Mouse (Mus musculus) liver, postnatal 0 days (tissue): ENCODE data around the gene Astn1. TPM values are rescaled to one million over a fixed set of nuclear protein-coding genes. Genes with fewer than 3 reads are reported as not detected.

Experiments used
- ATAC-seq: fragments of 200-750 bp; cut with Nextera tagmentation; 2 replicates; pipeline ENCODE4 v1.8.0; 2017; ENCODE audit warnings: mild to moderate bottlenecking, moderate library complexity
- DNase-seq: peaks from one replicate; pipeline ENCODE4 v3.0.0-alpha.2; 2016
- H3K27ac ChIP-seq: fragments of 300-500 bp; sonication (generic); 2 replicates; pipeline ENCODE4 v1.5.1; 2014; ENCODE audit warnings: antibody characterized with exemption, moderate library complexity, mild to moderate bottlenecking, low read depth
- H3K27me3 ChIP-seq: fragments of 300-500 bp; sonication (generic); 2 replicates; pipeline ENCODE4 v1.6.1; 2014; ENCODE audit warnings: low read length, control low read depth, mixed read lengths; ENCODE audit not compliant: insufficient read depth
- H3K36me3 ChIP-seq: fragments of 300-500 bp; sonication (generic); replicated peaks from 2 replicates; pipeline ENCODE4 v1.6.1; 2014; ENCODE audit warnings: mild to moderate bottlenecking, control low read depth, low read length, moderate library complexity, mixed read lengths; ENCODE audit not compliant: insufficient read depth
- H3K4me1 ChIP-seq: fragments of 300-500 bp; sonication (generic); 2 replicates; pipeline ENCODE4 v1.6.1; 2014; ENCODE audit warnings: antibody characterized with exemption, mild to moderate bottlenecking, control low read depth; ENCODE audit not compliant: insufficient read depth
- H3K4me2 ChIP-seq: fragments of 300-500 bp; sonication (generic); 2 replicates; pipeline ENCODE4 v1.6.1; 2014; ENCODE audit warnings: low read depth, mild to moderate bottlenecking, low read length, moderate library complexity, mixed read lengths
- H3K4me3 ChIP-seq: fragments of 300-500 bp; sonication (generic); 2 replicates; pipeline ENCODE4 v1.5.1; 2014; ENCODE audit warnings: low read depth, low read length
- H3K9ac ChIP-seq: fragments of 300-500 bp; sonication (generic); replicated peaks from 2 replicates; pipeline ENCODE4 v1.6.1; 2014; ENCODE audit warnings: mild to moderate bottlenecking, moderate library complexity
- H3K9me3 ChIP-seq: fragments of 300-500 bp; sonication (generic); 2 replicates; pipeline ENCODE4 v1.6.1; 2016; ENCODE audit warnings: mild to moderate bottlenecking, control low read depth, low read length, mixed read lengths
- CTCF ChIP-seq: sonication (generic); IDR thresholded peaks from 2 replicates; pipeline ENCODE4 v1.5.1; 2016; ENCODE audit warnings: antibody characterized with exemption, low read depth
- EP300 ChIP-seq: IDR thresholded peaks from 2 replicates; pipeline ENCODE4 v1.6.1; 2016; ENCODE audit warnings: antibody characterized with exemption, low read depth, mild to moderate bottlenecking
- WGBS: fragments of 180-500 bp; shearing (Covaris S2); extraction: QIAGEN DNeasy Blood & Tissue Kit; methylation state at CpG from one replicate; pipeline ENCODE4 v1.1.7; 2014; ENCODE audit not compliant: insufficient replicate concordance; 5-methylcytosine and 5-hydroxymethylcytosine counted together
- microRNA counts: library from miRNA; unstranded; fragments of <30 nt; microRNA quantifications from one replicate; lab custom pipeline; 2015
- microRNA-seq: library from miRNA; unstranded; fragments of <30 nt; microRNA quantifications from one replicate; pipeline ENCODE4, GENCODE M21; 2016
- polyA plus RNA-seq: library from polyadenylated mRNA; unstranded; fragments of >200 nt; fragmentation: Nextera tagmentation; extraction: Ambion mirVana; gene quantifications from 2 replicates; pipeline ENCODE4 v1.2.1, GENCODE M21; 2015

Astn1 gene
- polyA plus RNA-seq, 1 experiment from 2014 or later, result not detected

DNA sequence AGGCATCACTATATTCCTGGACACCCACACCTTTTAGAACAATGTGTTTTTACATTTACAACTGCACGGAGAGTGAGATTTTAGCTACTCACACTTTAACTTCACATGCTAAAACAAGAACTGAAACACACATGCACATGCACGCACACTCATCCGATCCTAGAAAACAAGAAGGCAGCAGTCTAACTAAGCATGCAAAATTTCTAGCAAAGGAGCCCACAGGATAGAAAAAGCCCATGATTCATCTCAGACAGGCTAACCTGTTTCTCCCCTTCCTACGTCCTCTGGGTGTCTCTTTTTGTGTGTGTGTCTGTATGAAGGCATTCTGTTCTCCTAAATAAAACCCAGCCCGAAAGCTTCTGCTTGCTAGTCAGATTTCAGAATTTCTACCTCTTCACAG, 378.9 kb downstream of the Astn1 start:
- Histone ChIP-seq H3K4me2 (no peak overlapping the region), H3K9ac (no peak overlapping the region), H3K27me3 (no peaks in the 10 kb centered on the region), H3K9me3 (no peaks in the 10 kb centered on the region), H3K4me3 (no peak overlapping the region), H3K36me3 (no peaks in the 10 kb centered on the region), H3K4me1 (no peaks in the 10 kb centered on the region), H3K27ac (no peak overlapping the region)
- DNase-seq (no peak), ATAC-seq (no peak)
- no peak for TF ChIP-seq EP300
- TF ChIP-seq CTCF, result no peak
- WGBS, result 81% methylated on average over 5 of the region's 5 CpGs

MicroRNAs encoded within 50 kb of the gene (microRNA counts, 519-probe panel; counts per million panel counts)
- microRNA mmu-miR-488 (lab: Ali Mortazavi, UCI), result not detected

Small RNA genes within 50 kb of the gene (microRNA-seq; reads per million reads assigned to microRNA genes)
- gene Mir488, result 1.2 reads per million

Other genes starting within 250 kb of the Astn1 start
- 0.02 TPM in 1 of 2 replicates, not detected in the other for gene Brinp2, start 5.9 kb upstream of the Astn1 start, polyA plus RNA-seq